Mouse (Mus musculus): ENCODE results near the gene Ryr3.

Gene Ryr3

DNA sequence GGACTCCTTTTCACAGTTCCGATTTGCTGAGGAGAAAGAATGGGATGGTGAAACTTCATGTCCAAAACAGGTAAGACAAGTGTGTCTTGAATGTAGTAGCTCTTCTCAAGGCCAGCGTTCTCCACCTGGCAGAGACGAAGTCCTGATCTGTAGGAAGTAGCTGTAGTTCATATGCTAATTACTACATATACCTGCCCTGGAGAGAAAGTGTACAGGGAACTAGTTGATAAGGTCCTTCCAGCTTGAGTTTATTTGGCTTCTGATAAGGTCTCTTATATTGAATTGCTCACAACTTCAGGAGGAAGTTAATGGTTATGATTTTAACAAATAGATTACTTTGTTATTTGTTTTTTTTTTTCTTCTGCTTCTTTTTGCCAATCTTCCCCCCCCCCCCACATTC lies 591.7 kb downstream of the Ryr3 start:
- DNase-seq: no peak

DNA sequence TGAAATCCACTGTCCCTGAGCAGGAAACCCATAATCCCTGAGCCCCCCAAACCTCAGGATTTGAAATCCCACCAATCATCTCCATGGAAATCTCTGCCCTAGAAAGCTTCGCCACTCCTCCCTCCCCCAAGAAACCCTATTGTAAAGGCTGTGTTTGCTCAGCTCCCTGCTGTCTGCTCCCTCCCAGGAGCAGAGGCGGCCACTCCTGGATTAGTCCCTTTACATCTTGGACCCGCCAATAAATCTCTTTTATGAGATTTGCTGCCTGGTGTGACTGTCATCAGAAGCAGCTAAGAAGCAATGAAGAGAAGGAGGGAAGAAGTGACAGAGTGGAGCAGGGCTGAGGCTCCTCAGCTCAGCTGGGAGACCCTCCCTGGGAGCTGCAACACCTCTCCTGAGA lies 599.7 kb downstream of the Ryr3 start:
- no peak for DNase-seq

DNA sequence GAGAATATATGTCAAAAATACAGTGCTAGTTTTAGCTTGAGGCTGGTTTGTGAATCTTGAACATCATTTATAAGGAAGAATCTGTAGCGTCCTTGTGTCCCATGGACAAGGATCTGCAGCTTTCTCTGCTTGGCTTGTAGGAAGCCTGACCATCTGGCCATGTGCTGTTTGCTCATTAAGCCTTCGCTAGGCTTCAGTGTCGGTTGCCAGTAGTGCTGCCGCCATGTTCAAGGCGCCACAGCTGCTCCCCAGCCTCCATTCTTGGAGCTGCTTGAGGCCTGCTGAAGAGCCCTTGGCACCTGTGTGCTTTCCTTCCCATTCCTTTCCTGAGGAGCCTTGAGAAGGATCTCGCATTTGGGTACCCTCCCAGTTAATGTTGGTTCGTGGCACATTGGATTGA lies 602.5 kb downstream of the Ryr3 start:
- DNase-seq: no peak

DNA sequence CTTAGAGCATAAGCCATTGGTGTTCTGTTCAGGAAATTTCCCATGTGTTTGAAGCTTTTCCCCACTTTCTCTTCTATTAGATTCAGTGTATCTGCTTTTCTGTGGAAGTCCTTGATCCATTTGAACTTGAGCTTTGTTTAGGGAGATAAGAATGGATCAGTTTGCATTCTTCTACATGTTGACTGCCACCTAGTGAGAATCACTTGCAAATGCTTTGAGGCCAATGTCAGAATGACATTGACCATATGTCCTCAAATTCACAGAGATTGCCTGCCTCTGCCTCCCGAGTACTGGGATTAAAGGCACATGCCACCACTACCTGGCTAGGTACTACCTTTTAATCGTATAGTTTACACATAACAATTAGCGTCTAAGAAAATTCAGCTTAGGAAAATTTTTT lies 604.3 kb downstream of the Ryr3 start:
- peak; percentile 9 for DNase-seq

DNA sequence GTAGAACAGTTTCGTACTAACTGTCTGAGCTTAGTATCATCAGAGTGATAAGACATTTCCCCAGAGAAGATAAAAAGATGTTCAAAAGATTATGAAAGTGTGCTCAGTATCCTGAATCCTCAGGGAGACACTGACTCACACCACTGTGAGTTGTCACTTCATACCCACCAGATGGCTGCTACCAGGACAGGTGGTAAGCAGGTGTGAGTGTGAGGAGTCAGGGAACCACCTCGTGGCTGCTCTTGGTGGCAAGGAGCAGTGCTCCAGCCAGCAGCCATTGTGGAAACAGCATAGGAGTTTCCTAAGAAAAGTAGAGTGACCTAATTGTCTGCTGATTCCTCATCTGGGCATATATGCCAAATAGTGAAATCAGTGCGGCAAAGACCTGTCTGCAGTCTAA lies 610.4 kb downstream of the Ryr3 start:
- DNase-seq: no peak

DNA sequence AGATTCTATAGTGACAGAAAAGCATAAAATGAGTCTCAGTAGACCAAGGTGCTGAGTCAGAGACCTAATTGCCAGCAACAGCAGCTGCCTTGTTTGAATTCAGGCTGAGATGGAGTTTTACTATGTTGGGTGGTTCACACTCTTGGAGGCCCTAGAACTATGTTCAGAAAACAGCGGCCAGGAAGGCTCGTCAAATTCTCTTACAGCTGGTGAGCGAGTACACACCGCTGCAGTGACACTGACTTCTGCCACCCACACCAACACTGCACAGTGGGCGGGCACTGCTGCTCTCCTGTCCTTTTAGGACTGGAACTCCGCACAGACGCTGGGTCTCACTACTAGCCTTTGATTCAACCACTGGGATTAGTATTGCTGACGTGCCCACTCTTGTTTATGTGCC lies 614.4 kb downstream of the Ryr3 start:
- no peak for DNase-seq

DNA sequence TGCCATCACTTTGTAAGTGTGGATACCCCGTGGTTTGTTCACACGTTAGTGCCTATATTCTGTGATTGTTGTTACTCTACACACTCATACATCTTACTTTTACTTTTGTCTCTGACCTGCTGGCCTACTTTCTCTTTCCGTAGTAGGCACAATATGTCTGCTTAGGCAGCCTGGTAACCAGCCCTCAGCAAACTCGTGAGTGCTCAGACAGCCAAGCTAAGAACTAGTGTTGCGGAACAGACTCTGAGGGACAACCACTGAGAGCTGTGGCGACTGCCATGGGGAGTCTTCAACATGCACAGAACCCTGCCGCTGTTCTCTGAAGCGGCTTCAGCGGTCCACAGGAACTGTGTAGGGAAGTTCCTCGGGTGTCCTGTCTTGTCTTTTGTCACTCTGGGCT lies 616.7 kb downstream of the Ryr3 start:
- no peak for DNase-seq

DNA sequence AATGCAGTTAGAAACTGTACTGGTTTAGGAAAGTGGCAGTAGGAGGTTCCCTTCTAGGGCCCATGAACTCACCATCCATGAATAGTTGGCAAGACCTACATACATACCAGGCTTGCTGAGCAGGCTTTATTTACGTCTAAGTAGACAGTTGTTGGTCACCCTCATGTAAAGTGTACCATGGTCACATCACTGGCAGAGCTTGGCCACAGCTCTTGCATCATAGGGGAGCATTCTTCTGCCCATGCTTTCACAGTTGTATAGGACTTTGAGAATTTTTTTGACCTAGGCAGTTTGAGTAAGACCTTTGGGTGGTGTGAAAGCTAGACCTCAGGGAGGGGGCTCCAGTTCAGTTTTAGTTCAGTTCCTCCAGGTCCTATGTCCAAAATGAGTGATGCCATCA lies 619.8 kb downstream of the Ryr3 start:
- no peak for DNase-seq

DNA sequence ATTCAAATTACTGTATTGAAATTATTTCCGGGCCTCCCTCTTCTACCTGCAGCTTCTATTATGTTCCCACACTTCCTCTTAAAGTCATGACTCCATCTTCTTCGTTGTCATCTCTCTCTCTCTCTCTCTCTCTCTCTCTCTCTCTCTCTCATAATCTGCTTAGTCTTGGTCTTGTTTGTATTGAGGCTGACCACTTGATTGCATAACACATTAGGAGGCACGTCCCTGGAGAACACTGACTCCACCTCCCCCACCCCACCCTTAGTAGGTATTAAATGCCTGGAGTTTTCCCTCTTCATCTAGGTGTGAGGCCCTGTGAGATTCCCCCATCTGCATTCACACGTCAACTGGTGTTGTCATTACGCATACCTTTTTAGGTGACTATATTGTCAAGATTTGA lies 620.5 kb downstream of the Ryr3 start:
- DNase-seq: no peak

DNA sequence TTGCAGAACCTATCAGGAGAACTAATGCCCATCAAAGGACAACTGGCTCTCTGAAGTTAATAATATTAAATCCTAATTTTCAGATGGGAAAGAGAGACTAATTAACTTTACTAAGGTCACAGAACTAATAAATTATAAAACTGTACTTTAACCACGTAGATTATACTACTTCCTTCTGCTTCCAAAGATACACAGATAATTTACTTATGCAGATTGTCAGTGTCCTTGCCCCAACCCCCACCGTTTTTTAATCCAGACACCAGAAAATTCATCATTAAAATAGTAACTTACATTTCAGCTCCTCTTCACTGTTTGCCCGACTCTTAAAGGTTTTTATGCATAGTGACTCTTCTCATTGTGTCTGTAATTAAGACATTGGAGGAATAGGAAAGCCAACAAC lies 621.1 kb downstream of the Ryr3 start:
- DNase-seq: no peak

DNA sequence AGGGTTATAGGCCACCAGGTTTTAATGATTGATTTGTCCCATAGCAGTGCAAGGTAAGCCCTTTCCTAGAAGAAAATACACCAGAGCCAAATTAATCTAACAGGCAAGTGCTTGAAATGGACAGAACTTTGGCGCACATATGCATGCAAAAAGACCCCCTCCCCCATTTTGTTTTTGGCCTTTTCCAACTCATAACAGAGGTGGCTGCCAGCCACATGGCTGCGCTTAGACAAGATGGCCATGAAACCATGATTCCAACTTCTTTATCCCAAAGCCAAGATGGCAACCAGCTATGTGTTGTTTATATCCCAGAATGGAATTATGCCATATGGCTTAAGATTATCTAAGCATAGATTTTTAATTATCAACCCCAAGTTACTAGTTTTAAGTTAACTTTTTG lies 623.1 kb downstream of the Ryr3 start:
- no peak for DNase-seq

DNA sequence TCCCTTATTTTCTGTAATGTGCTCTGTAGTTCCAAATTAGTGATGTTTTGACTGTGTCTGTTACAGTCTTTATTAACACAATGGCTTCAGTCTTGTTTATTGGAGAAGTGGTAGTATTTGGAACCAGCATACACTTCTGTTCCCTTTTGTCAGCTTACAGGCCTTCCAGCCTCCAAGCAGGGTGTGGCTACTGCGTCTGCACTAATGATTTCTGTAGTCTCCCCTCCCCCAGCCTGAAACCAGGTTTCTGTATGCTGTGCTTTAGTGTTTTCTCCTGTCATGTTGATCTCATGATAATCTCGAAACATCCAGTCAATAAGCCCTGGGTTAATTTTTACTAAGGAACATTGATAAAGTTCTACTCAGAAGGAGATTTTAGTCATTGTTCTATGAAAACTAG lies 623.6 kb downstream of the Ryr3 start:
- DNase-seq: no peak

DNA sequence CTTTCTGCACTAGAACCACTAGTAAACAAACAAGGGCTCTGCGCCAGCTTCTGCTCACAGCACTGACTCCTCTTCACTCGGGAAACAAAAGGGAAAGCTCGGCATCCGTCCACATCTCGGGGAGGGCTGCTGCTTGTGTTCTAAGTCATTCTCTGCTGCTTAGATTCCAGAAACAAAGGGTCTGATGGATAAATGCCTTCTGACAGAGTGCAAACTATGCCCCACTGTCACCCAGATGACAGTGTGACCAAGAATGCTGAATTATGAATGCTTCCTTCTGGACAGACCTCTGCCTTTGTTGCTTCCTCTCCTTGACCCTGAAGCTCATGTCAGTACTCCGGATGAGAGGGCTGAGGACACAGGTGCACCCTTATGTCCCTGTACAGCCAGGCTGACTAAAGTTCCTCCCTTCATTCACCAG lies 625.4 kb downstream of the Ryr3 start:
- DNase-seq: peak; percentile 14

DNA sequence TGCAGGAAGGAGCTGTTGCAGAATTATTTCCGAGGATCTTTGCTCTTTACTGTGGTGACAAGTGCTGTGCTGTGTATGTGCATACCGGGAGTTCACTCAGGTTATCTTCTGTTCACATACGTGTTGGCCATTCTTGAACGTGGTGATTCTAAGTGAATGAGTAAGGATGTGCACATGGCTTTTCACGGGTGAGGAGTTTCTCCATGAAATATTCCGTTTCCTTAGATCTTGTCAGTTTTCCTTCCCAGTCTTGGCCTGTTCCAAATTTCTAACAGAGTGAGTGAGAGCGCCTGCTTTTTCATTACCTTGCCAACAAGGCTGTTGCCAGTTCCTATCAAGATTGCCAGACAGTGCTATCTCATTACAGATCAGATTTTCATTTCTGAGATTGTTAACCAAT lies 625.9 kb downstream of the Ryr3 start:
- DNase-seq: no peak

All from lung, postnatal 36 days (tissue).